Mouse (Mus musculus): Measurements from ENCODE around the gene Wdr25.

GRCm38 (mm10) chr12:109039311-109039710, 145.9 kb downstream of the Wdr25 start:
- TF ChIP-seq POLR2A (IDR thresholded peaks at IDR 0.05; ENCODE audit: control insufficient read depth, extremely low read depth, insufficient read depth, low read length, poor library complexity), result no peak
- no peak for TF ChIP-seq CTCF (IDR thresholded peaks at IDR 0.05; ENCODE audit: borderline replicate concordance, control insufficient read depth, extremely low read depth, insufficient read depth, low read length, poor library complexity)

All from thymus, adult 2 months (tissue).